ENCODE assay signal across 17 mouse cellular contexts in genomic region chr5:106004292-106004917, GRCm38 (mm10).
DNase-seq lines count a peak whose midpoint lies in the region; ATAC-seq lines count a peak whose summit lies in the region.
"Had no signal": no experiment of that assay in that cellular context is flagged by ENCODE, and none has a peak within 500 bp of the region (broad histone marks: within the 10 kb centered on the region; RNA-seq: fewer than 3 reads in every experiment).

No protein-coding gene starts in this region.

- no peak overlapping the region for H3K4me3 ChIP-seq in heart, embryonic 13.5 days
- H3K4me3 ChIP-seq in midbrain, embryonic 14.5 days (replicated peaks; ENCODE audit: low read depth, low read length), result no peak overlapping the region
- H3K4me3 ChIP-seq in midbrain, embryonic 10.5 days, result no peak overlapping the region
- no peak overlapping the region for H3K4me3 ChIP-seq in limb, embryonic 12.5 days (replicated peaks)

- no peak overlapping the region for H3K27ac ChIP-seq in heart, embryonic 13.5 days (replicated peaks)
- no peak overlapping the region; the same call in 1 of the 2 replicates for H3K27ac ChIP-seq in midbrain, embryonic 14.5 days (replicated peaks; ENCODE audit: low read depth, low read length)
- no peak overlapping the region for H3K27ac ChIP-seq in midbrain, embryonic 10.5 days (replicated peaks)
- H3K27ac ChIP-seq in limb, embryonic 12.5 days, result no peak overlapping the region

- no peaks in the 10 kb centered on the region for H3K4me1 ChIP-seq in heart, embryonic 13.5 days
- H3K4me1 ChIP-seq in midbrain, embryonic 14.5 days (ENCODE audit: control insufficient read depth, insufficient read depth, low read length), result peaks cover 19% of the 10 kb centered on the region
- peaks cover 17% of the 10 kb centered on the region for H3K4me1 ChIP-seq in midbrain, embryonic 10.5 days
- H3K4me1 ChIP-seq in limb, embryonic 12.5 days (replicated peaks), result peaks cover 6% of the 10 kb centered on the region; the same call in 1 of the 2 replicates

- no peaks in the 10 kb centered on the region for H3K36me3 ChIP-seq in heart, embryonic 13.5 days
- no peaks in the 10 kb centered on the region for H3K36me3 ChIP-seq in midbrain, embryonic 14.5 days (ENCODE audit: control insufficient read depth, insufficient read depth, low read length)
- H3K36me3 ChIP-seq in midbrain, embryonic 10.5 days, result no peaks in the 10 kb centered on the region
- H3K36me3 ChIP-seq in limb, embryonic 12.5 days, result no peaks in the 10 kb centered on the region
- H3K36me3 ChIP-seq: G1E had no signal

- H3K9ac ChIP-seq in heart, embryonic 13.5 days, result no peak overlapping the region
- no peak overlapping the region for H3K9ac ChIP-seq in midbrain, embryonic 14.5 days (replicated peaks; ENCODE audit: low read length)
- H3K9ac ChIP-seq in limb, embryonic 12.5 days (replicated peaks), result no peak overlapping the region

- WGBS in heart, embryonic 13.5 days, result 58% methylated on average over 16 of the region's 16 CpGs
- WGBS in midbrain, embryonic 14.5 days, result 43% methylated on average over 16 of the region's 16 CpGs
- 81% methylated on average over 16 of the region's 16 CpGs for WGBS in midbrain, embryonic 10.5 days
- 24% methylated on average over 16 of the region's 16 CpGs for WGBS in limb, embryonic 12.5 days

- no peaks in the 10 kb centered on the region for H3K9me3 ChIP-seq in heart, embryonic 13.5 days
- H3K9me3 ChIP-seq in midbrain, embryonic 14.5 days (ENCODE audit: control insufficient read depth, low read length), result no peaks in the 10 kb centered on the region
- H3K9me3 ChIP-seq in midbrain, embryonic 10.5 days (replicated peaks), result no peaks in the 10 kb centered on the region
- no peaks in the 10 kb centered on the region for H3K9me3 ChIP-seq in limb, embryonic 12.5 days

- H3K4me2 ChIP-seq in heart, embryonic 13.5 days, result peak overlapping the region; percentile 4; the same call in 1 of the 2 replicates
- H3K4me2 ChIP-seq in midbrain, embryonic 14.5 days (ENCODE audit: low read length), result peak overlapping the region; percentile 49
- H3K4me2 ChIP-seq in limb, embryonic 12.5 days, result peak overlapping the region; percentile 30; the same call in 1 of the 2 replicates

- H3K27me3 ChIP-seq in heart, embryonic 13.5 days (replicated peaks), result peaks cover 16% of the 10 kb centered on the region
- H3K27me3 ChIP-seq in midbrain, embryonic 14.5 days (ENCODE audit: control insufficient read depth, insufficient read depth, low read length), result no peaks in the 10 kb centered on the region
- peaks cover 9% of the 10 kb centered on the region for H3K27me3 ChIP-seq in midbrain, embryonic 10.5 days (ENCODE audit: low read depth, poor library complexity, severe bottlenecking)
- H3K27me3 ChIP-seq in limb, embryonic 12.5 days, result peaks cover 24% of the 10 kb centered on the region

- no peak for DNase-seq in heart, postnatal 4 days
- peak; percentile 42 for DNase-seq in midbrain, embryonic 14.5 days
- DNase-seq in midbrain, embryonic 10.5 days (ENCODE audit: low spot score), result no peak
- DNase-seq in spleen, postnatal 10 days (ENCODE audit: low spot score in 2 of 2), result no peak
- DNase-seq in adrenal gland, postnatal 25 days, result no peak
- DNase-seq: adrenal gland, postnatal 36 days; cerebellum, adult 18-20 months; gastrocnemius, postnatal 36 days; heart, postnatal 10 days; kidney, adult 9 months; layer of hippocampus, adult 9-11 months; left cerebral cortex, postnatal 4 days; lung, adult 2 months; thymus, adult 18-20 months had no signal

- ATAC-seq in heart, embryonic 13.5 days (ENCODE audit: extremely low read depth, insufficient number of reproducible peaks, low FRiP score, low TSS enrichment), result no peak
- ATAC-seq in midbrain, embryonic 14.5 days (ENCODE audit: low FRiP score, low TSS enrichment), result no peak
- no peak for ATAC-seq in limb, embryonic 12.5 days (ENCODE audit: insufficient number of reproducible peaks, insufficient read depth, low FRiP score, low TSS enrichment, low read depth)
